Mouse (Mus musculus) liver, embryonic 14.5 days (tissue): ENCODE data around the gene Plxnd1.

Source experiments
- CTCF ChIP-seq: IDR thresholded peaks from 2 replicates; pipeline ENCODE4 v1.5.1; 2016; ENCODE audit warnings: antibody characterized with exemption, low read depth, control low read depth
- EP300 ChIP-seq: IDR thresholded peaks from 2 replicates; pipeline ENCODE4 v1.6.1; 2016; ENCODE audit warnings: antibody characterized with exemption, low read depth

DNA sequence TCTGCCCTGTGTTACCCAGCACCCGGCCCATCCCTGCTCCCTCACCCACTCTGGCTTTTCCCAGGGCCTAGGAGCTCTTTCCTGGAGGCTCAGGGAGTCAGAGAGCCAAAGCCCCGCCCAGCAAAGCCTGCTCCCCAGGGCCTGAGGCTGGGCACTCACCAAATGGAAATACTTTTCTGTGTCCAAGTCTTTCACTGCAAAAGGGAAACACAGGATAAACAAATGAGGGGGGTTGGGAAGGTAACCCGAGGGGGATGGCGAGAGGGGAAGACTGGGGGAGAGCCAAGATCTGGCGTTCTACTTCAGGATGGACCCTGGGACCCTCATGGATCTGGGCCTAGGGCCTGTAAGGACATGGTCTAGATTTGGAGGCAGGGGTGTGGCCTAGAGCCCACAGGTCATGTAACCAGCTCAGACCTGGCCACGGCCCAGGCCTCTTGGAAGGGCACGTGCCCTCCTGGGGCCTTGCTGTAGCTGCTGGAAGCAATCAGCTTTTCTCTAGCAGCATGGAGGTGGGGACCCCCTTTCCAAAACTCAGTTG lies 35.6 kb downstream of the Plxnd1 start:
- TF ChIP-seq EP300 (no peak), CTCF (no peak)
